Mouse (Mus musculus) heart, adult 2 months (tissue): Measurements from ENCODE around the gene Klhl36.

Source experiments
- CTCF ChIP-seq: fragments of 200-600 bp; IDR thresholded peaks from 2 replicates; pipeline ENCODE4 v1.8.1; 2022; ENCODE audit warnings: antibody characterized with exemption, mild to moderate bottlenecking, moderate library complexity
- EP300 ChIP-seq: fragments of 200-500 bp; IDR thresholded peaks from 2 replicates; pipeline ENCODE4 v1.6.1; 2011; ENCODE audit warnings: low read depth, low read length, control low read depth; ENCODE audit not compliant: insufficient read depth
- POLR2A ChIP-seq: fragments of 200-500 bp; IDR thresholded peaks from 2 replicates; pipeline ENCODE4 v1.6.1; 2011; ENCODE audit warnings: mild to moderate bottlenecking, low read depth, low read length, control low read depth; ENCODE audit not compliant: insufficient read depth

GRCm38 (mm10) chr8:119825950-119826730, 35.9 kb upstream of the Klhl36 start:
- TF ChIP-seq CTCF (no peak), POLR2A (no peak), EP300 (no peak)
